Comparison of ENCODE assay signal across 8 mouse cellular contexts in genomic region chr2:146217227-146217980, GRCm38 (mm10). TPM values are rescaled to one million over a fixed set of nuclear protein-coding genes. Genes with fewer than 3 reads are reported as not detected.
DNase-seq lines count a peak whose midpoint lies in the region; ATAC-seq lines count a peak whose summit lies in the region.

No protein-coding gene starts in this region.

- peak; percentile 25 to 34 for DNase-seq in layer of hippocampus, postnatal 10 days (ENCODE audit: low spot score in 2 of 2)
- no peak for DNase-seq in layer of hippocampus, postnatal 25 days (ENCODE audit: extremely low spot score in 1 of 2, low spot score in 1 of 2)
- peak; percentile 72 for DNase-seq in embryo, embryonic 11 days
- DNase-seq in neural tube, embryonic 10.5 days (ENCODE audit: extremely low spot score, low spot score) = peak; percentile 60
- no peak for DNase-seq in spleen, postnatal 4 days (ENCODE audit: low spot score in 2 of 2)
- DNase-seq in Muller cell, postnatal 12 days (ENCODE audit: inconsistent ontology term) = no peak
- no peak for DNase-seq in gastrocnemius, adult 8-10 months (ENCODE audit: low spot score in 2 of 2)

- peak; percentile 10 to 26; a peak in 1 of 4 replicates for ATAC-seq in hematopoietic stem cell, adult 5-6 weeks (replicated peaks in 1 of 2; ENCODE audit: insufficient read depth in 1 of 2, low FRiP score in 2 of 2, low TSS enrichment in 1 of 2, low read depth in 1 of 2, poor library complexity in 2 of 2, severe bottlenecking in 2 of 2)

RNA-seq across cellular contexts. Expression of gene Insm1, which starts 4.3 kb away (rescaled TPM):
- 10 to 100 TPM in 1 of 2 experiments, 1 to 10 TPM in 1; 9.7 to 10.4 TPM for total RNA-seq in layer of hippocampus, postnatal 10 days (2021)
- total RNA-seq in layer of hippocampus, postnatal 25 days (2021) = 1 to 10 TPM; 7.5 to 8.6 TPM
- total RNA-seq in hematopoietic stem cell, adult 5-6 weeks (2017) = 0.56 TPM in 1 of 2 replicates, not detected in the other
- total RNA-seq in gastrocnemius, adult 8-10 months (2022) = not detected

Comparison
In these comparisons a context has a peak if more than half of its experiments do, and no peak if none do; other contexts are left out.
1. DNase-seq: peak in layer of hippocampus, postnatal 10 days (2 of 2), embryo, embryonic 11 days (single experiment) and neural tube, embryonic 10.5 days (single experiment); none in layer of hippocampus, postnatal 25 days (0 of 2), spleen, postnatal 4 days (0 of 2), Muller cell, postnatal 12 days (single experiment) and gastrocnemius, adult 8-10 months (0 of 2).